Mouse (Mus musculus) gastrocnemius, postnatal 25 days (tissue): Measurements from ENCODE around the gene Cd164l2. TPM values are rescaled to one million over a fixed set of nuclear protein-coding genes. Genes with fewer than 3 reads are reported as not detected.

Source experiments
- DNase-seq: peaks from one replicate; pipeline ENCODE4 v3.0.0; 2022
- microRNA-seq, 2 experiments: library from miRNA; unstranded; fragments of <30 nt; microRNA quantifications; one replicate each; pipeline ENCODE4 v1.2.0; 2021; ENCODE audit warnings: borderline replicate concordance in 2 of 2
- total RNA-seq, 2 experiments: library from RNA; stranded (reverse); gene quantifications; 1 replicate in 1 of 2; 2 replicates in 1 of 2; pipeline ENCODE4 v1.2.3; 2021

Cd164l2 gene
- total RNA-seq, 2 experiments from 2014 or later: not detected

GRCm38 (mm10) chr4:133257230-133257629, 45.3 kb downstream of the Cd164l2 start:
- DNase-seq: no peak

GRCm38 (mm10) chr4:133257798-133258408, 46.0 kb downstream of the Cd164l2 start:
- DNase-seq: no peak

DNA sequence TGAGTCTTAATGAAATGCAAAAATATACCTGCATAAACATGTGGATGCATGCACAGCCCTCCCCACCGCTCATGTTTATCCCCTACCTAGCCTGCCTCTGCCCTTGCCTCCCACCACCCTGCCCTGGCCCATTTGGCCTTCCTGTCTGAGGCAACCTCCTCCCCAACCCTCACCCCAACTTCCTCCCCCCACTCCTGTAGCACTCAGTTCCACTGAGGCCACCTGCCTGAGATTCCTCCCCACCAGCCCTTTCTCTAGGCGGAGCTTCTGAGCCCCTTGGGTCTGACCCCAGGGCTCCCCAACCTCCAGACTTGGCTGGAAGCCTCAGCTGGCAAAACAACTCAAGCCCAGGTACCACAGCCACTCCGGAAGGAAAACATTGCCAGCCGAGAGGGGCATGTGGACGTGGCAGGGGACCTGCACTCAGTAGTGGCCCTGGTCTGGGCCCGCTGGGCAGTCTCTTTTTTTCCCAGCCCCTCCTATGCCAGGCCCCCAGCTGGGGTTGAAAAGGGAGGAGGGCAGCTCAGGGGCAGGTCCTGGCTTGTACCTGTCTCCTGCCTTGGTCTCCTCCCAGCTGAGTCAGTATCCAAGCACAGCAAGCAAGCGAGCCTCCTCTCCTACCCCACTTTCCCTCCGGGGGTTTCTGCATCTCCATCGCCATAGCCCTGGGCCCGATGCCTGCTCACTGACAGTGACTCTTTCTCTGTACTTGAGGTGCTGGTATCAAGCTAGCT, 49.9 kb downstream of the Cd164l2 start:
- DNase-seq: no peak

DNA sequence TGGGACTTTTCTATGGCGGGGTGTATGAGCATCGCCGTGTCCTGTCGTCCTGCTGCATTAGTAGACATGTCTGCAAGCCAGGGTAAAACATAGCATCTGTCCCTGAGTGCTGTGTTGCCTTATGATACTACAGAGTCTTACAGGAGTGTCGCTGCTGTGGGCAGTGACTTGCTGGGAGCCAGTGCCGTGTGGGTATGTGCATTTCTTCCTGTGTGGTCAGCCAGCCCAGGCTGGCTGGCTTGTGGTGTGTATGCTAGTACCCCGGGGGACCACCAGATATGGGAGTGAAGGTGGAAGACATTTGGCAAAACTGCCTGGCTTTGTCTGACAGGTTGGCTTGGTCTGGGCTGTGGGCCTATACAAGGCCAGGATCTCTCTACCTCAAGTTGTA, 50.4 kb downstream of the Cd164l2 start:
- no peak for DNase-seq

DNA sequence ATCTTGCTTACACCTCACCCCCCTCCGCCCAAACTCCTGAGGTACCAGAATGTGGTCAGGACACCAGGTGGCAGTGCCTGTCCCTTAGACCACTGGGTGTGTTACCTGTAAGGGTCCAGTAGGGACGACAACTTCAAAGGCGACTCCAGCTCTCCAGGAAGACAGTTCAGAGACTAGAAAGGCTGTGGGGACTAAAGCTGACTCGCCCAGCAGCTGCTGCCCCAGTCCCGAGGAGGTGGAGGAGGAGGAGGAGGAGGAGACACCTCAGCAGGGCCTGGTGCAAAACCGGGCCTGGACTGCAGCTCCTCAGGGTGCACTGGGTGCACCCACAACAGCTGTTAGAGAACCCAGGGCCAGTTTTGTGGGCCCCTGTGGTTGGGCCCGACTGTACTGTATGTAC, 51.0 kb downstream of the Cd164l2 start, which contains the start of gene Sytl1:
Gene Sytl1, minus strand, starts transcription at position 232 of the 400 bp plus-strand sequence.
- DNase-seq: no peak

- DNase-seq: no peak
These were observed 51.8 kb downstream of the Cd164l2 start for GRCm38 (mm10) chr4:133263756-133264155.

GRCm38 (mm10) chr4:133264559-133264958, 52.6 kb downstream of the Cd164l2 start:
- no peak for DNase-seq

GRCm38 (mm10) chr4:133265297-133265696, 53.4 kb downstream of the Cd164l2 start:
- no peak for DNase-seq

DNA sequence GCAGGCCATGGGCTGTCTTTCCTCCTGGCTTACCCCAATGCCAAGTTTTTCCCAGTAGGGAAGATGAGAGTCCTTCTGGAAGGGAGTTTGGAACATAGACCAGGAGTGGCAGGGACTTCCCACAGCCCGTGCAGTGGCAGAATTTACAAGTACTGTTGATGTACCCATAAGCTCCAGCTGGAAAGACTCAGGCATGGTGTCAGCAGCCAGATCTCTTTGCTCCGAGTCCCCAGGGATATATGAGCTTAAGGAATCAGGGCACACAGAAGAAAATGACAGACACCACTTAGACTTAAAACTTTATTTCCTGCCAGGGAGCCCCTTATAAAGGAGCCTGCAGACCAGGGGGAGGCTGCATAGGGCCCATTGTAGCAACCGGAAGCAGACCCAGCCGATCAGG, 53.8 kb downstream of the Cd164l2 start:
- no peak for DNase-seq

- peak; percentile 57 for DNase-seq
These were observed 54.4 kb downstream of the Cd164l2 start for GRCm38 (mm10) chr4:133266248-133266880.

GRCm38 (mm10) chr4:133268931-133269330, 57.0 kb downstream of the Cd164l2 start:
- no peak for DNase-seq

- no peak for DNase-seq
These were observed 57.7 kb downstream of the Cd164l2 start for GRCm38 (mm10) chr4:133269596-133269995.

GRCm38 (mm10) chr4:133270929-133271328, 59.0 kb downstream of the Cd164l2 start:
- DNase-seq: no peak

Small RNAs within 50 kb of the gene (microRNA-seq; reads per million reads assigned to microRNA genes)
- gene Mir7017: 0.53 to 0.74 reads per million in 2 experiments

Other genes starting within 250 kb of the Cd164l2 start
- gene Fgr, start 238.0 kb upstream of the Cd164l2 start, total RNA-seq: under 1 TPM in 1 of 2 experiments, not detected in 1; 0.43 TPM
- 10 to 100 TPM; 29.3 to 32.8 TPM for gene Ahdc1, start 200.9 kb upstream of the Cd164l2 start, total RNA-seq
- 10 to 100 TPM; 33.8 to 39.7 TPM for gene Wasf2, start 81.6 kb upstream of the Cd164l2 start, total RNA-seq
- gene Gpr3, start 405 bp downstream of the Cd164l2 start, total RNA-seq: not detected
- 10 to 100 TPM in 1 of 2 experiments, 1 to 10 TPM in 1; 5.8 to 12.5 TPM for gene Map3k6, start 28.7 kb downstream of the Cd164l2 start, total RNA-seq
- under 1 TPM; 0.29 to 0.36 TPM for gene Sytl1, start 51.0 kb downstream of the Cd164l2 start, total RNA-seq
- 10 to 100 TPM; 20.8 to 23.5 TPM for gene Tmem222, start 65.7 kb downstream of the Cd164l2 start, total RNA-seq
- gene Wdtc1, start 141.3 kb downstream of the Cd164l2 start, total RNA-seq: 10 to 100 TPM; 76.3 to 85.0 TPM
- 1 to 10 TPM; 8.0 to 9.1 TPM for gene Slc9a1, start 157.6 kb downstream of the Cd164l2 start, total RNA-seq